Mouse (Mus musculus) CD8-positive naive resting alpha-beta T cell, adult 2 months (primary cell): ENCODE measurements around the gene Lsm11.
"Not testable (repeated sequence)": the region's sequence is repeated elsewhere in the genome, so short reads cannot be mapped to it uniquely, and the experiment has no call there.

Experiments
- DNase-seq, 2 experiments: peaks; one replicate each; pipeline ENCODE4 v3.0.0; 2022; ENCODE audit warnings: low read depth in 2 of 2, low spot score in 2 of 2

The Lsm11 gene

DNA sequence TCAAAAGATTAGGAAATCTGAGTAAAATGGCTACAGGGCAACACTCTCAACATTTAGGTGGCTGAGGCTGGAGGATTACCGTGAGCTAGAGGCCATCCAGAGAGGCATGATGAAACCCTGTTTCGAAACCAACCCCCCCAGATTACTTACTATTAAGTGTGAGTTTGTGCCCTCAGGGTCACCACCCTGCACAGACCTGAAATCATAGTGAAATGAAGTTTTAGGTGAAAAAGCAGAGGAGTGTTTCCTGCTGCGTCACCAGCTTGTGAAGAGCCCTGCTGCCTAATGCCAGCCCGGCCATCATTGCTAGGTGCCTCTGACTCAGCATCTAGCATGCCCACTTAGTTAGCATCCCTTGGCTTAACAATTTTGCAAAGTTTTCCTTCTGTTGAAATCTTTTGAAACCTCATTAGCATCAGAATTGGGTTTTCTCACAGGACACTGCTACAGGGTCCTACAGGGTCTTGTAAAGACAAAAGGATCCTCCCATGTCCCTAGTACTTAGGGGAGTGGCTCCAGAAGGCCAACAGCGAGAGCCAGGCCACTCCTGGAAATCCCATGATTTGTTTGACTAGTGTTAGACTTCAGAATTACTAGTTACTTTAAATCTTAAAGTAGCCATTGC, 59.0 kb downstream of the Lsm11 start:
- no peak for DNase-seq

- DNase-seq, result peak; percentile 15 to 46
Measured at GRCm38 (mm10) chr11:45884029-45884428, 60.7 kb downstream of the Lsm11 start.

DNA sequence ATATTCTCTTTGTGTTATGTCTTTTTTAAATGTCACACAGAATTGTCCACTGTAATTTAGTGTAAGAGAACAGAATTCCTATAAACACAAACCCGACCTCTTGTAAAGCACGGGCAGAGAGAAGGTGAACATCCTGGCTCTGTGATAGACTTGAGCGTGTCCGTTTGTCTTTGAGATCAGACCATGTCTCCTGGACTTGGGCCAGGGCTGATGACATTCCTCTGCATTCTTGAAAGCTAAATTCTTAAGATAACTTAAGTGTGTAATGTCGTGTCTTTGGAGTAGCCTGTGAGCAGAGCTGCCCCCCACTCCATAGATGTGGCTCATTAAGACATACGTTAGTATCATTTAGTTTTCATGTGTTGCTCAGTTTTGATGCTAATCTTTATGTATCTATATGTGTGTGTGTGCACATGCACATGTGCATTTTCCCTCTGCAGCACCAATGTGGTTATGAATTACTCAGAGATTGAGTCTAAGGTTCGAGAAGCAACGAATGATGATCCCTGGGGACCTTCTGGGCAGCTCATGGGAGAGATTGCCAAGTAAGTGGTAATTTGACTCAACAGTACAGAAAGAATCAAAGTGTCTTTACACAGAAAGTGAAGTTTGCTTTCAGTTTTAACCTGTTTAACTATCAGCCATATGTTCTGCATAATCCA, 61.3 kb downstream of the Lsm11 start:
- DNase-seq, result no peak

DNA sequence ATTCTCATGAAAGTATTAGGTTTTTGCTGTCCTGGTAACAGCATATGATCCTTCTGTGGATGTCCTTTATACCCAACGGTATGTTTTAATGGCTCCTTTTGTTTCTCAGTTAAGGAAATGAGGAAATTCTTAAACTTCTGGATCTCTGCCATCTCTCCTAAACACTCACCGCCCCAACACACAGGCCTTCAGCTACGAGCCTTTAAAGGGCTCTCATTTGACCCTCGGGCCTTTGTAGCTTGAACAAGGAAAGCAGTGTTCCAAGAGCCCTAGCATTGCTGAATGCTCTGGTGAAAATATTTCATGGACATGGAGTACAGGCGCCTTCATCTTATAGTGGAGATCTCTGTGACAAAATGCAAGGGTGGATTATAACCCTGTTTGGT, 63.1 kb downstream of the Lsm11 start:
- no peak for DNase-seq

- no peak for DNase-seq
Measured at GRCm38 (mm10) chr11:45881026-45881682, 63.6 kb downstream of the Lsm11 start.

DNA sequence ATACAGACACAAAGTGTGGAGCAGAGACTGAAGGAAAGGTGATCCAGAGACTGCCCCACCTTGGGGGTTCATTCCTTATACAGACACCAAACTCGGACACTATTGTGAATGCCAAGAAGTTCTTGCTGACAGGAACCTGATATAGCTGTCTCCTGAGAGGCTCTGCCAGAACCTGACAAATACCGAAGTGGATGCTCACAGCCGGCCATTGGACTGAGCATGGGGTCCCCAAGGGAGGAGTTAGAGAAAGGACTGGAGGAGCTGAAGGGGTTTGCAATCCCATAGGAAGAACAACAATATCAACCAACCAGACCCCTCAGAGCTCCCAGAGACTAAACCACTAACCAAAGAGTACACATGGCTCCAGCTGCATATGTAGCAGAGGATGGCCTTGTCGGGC, 65.4 kb downstream of the Lsm11 start:
- DNase-seq, result not testable (repeated sequence)
